Mouse (Mus musculus) limb, embryonic 10.5 days (tissue): ENCODE measurements around the gene Map3k14. TPM values are rescaled to one million over a fixed set of nuclear protein-coding genes. Genes with fewer than 3 reads are reported as not detected.

Experiments used
- DNase-seq: peaks from one replicate; pipeline ENCODE4 v3.0.0-alpha.2; 2017; ENCODE audit warnings: low spot score
- H3K27ac ChIP-seq: fragments of 300-500 bp; sonication (generic); 2 replicates; pipeline ENCODE4 v1.5.1; 2016; ENCODE audit warnings: mild to moderate bottlenecking
- H3K27me3 ChIP-seq: fragments of 300-500 bp; sonication (generic); 2 replicates; pipeline ENCODE4 v1.6.1; 2016; ENCODE audit warnings: low read depth, mild to moderate bottlenecking; ENCODE audit not compliant: poor library complexity, severe bottlenecking
- H3K36me3 ChIP-seq: fragments of 300-500 bp; sonication (generic); 2 replicates; pipeline ENCODE4 v1.6.1; 2016; ENCODE audit warnings: mild to moderate bottlenecking, moderate library complexity
- H3K4me1 ChIP-seq: fragments of 300-500 bp; sonication (generic); 2 replicates; pipeline ENCODE4 v1.6.1; 2016
- H3K4me3 ChIP-seq: fragments of 300-500 bp; sonication (generic); 2 replicates; pipeline ENCODE4 v1.5.1; 2016; ENCODE audit warnings: mild to moderate bottlenecking, moderate library complexity
- H3K9me3 ChIP-seq: fragments of 300-500 bp; sonication (generic); replicated peaks from 2 replicates; pipeline ENCODE4 v1.6.1; 2016; ENCODE audit warnings: mild to moderate bottlenecking
- WGBS: fragments of 180-500 bp; shearing (Covaris S2); methylation state at CpG from one replicate; pipeline ENCODE4 v1.1.7; 2016; 5-methylcytosine and 5-hydroxymethylcytosine counted together
- polyA plus RNA-seq: library from polyadenylated mRNA; unstranded; fragments of >200 nt; fragmentation: Nextera tagmentation; extraction: Ambion mirVana; gene quantifications from 2 replicates; pipeline ENCODE4 v1.2.1, GENCODE M21; 2016

Gene Map3k14
- 2.8 TPM in 2 replicates for polyA plus RNA-seq

DNA sequence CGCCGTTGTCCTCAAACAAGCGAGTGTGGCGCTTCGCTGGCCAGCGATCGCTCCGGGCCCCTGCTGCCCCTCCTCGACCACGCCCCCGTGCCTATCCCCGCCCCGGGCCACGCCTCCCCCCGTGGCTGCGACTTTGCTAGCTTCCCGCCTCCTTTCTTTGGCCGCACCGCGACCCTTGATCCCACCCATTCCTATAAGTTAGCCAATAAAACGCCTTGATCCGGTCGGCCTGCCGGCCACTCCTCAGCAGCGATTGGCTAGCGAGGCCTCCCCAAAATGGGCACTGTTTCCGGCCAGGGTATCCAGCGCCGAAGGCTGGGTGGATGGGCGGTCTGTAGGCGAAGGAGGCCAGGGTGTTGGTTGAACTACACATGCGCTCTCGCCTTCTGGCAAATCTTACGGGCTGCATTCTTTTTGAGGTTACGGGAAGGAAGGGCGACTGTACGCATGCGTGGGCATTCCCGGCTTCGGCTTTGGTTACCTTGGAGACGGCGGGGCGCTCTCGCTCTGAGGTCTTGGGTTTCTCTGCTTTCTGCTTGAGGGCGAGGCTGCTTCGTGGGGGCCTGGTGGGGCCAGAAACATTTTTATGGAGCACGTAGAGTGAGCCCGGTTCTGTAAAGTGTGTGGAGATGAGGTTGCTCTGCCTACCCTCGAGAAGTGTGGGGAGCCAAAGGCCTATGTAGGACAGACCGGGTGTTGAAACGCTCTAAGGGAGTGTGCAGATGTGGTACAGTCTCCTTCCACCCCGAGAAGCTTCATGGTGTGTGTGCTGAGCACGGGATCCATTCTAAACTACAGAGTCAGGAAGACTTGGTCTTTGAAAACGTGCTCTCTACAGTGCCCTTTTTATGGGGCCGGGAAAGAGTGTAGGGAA is at the start of gene Map3k14:
Gene Map3k14, minus strand, starts transcription at position 127 of the 874 bp plus-strand sequence.
- 2% methylated on average over 55 of the region's 55 CpGs for WGBS
- H3K27me3 ChIP-seq: no peaks in the 10 kb centered on the region
- H3K9me3 ChIP-seq: no peaks in the 10 kb centered on the region
- H3K4me1 ChIP-seq: peaks cover 45% of the 10 kb centered on the region
- no peaks in the 10 kb centered on the region for H3K36me3 ChIP-seq
- DNase-seq: peak; percentile 99
- H3K27ac ChIP-seq: peak within 1 kb of the TSS; percentile 90
- H3K4me3 ChIP-seq: peak within 1 kb of the TSS; percentile 82

DNA sequence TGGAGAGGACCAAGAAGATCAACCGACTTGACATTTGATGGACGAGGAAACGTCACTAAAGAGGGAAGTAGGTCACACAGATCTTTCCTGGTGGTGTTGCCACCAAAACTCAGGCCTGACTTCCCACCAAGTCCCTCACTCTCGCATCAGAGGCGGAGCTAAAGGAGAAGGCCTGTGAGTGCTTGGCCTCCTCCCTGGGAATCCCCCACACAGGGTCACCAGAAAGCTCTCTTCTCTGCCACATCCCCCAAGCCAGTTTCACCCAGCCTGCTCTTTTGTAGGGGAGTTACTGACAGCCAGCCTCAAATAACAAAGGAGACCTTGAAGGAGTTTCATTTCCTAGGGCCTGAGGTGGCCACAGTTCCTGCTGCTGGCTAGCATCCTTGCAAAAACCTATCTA is 48.1 kb upstream of the Map3k14 start:
- WGBS: 71% methylated on average over 5 of the region's 5 CpGs
- H3K4me1 ChIP-seq: peaks cover 24% of the 10 kb centered on the region
- no peak overlapping the region for H3K27ac ChIP-seq
- peaks cover 20% of the 10 kb centered on the region for H3K27me3 ChIP-seq
- H3K9me3 ChIP-seq: no peaks in the 10 kb centered on the region
- no peak overlapping the region for H3K4me3 ChIP-seq
- no peaks in the 10 kb centered on the region for H3K36me3 ChIP-seq
- DNase-seq: no peak

DNA sequence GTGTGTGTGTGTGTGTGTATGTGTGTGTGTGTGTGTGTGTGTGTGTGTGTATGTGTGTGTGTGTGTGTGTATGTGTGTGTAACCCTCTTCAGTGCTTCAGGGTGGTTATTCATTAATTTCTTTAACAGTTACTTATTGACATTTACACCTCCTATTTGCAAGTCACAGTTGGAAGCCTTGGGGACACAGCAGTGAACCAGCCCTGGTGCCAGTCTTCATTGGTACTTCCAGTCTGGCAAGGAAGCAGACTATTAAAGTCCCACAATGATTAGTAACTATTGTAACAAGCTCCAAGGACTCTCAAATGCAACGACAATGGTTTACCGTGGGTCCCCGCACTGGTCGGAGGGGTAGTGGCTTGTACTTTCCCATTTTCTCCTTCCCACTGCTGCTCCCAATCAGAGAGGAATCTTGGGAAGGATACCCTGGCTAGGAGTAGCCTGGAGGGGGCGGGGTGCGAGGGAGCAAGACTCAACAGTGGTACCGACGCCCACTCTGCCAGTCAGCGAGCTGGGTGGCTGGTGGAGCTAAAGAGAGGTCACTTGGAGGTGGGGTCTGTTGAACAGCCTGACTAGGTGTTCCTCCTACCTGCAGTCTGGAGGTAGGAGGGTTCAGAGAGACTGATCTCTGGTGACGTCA is 47.6 kb upstream of the Map3k14 start:
- Histone ChIP-seq H3K4me3 (no peak overlapping the region), H3K27ac (no peak overlapping the region), H3K4me1 (peaks cover 24% of the 10 kb centered on the region), H3K36me3 (no peaks in the 10 kb centered on the region), H3K9me3 (no peaks in the 10 kb centered on the region), H3K27me3 (peaks cover 19% of the 10 kb centered on the region)
- no peak for DNase-seq
- 77% methylated on average over 10 of the region's 10 CpGs for WGBS

DNA sequence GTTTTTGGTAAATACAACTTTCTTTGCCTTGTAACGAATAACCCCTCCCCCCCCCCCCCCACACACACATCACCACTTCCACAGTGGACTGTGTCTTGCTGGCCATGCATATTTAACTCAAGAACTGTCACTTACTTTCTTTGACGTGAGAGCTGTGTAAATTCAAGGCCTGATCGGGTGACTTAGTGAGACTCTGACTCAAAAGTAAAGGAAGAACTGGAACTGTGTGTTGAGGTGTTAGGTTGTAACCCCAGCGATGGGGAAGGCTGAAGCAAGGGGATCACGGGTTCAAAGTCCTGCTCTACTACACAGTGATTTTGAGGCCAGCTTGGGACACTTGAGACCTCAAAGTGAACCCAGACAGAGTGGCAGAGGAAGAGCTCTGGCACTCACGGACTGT is 46.3 kb upstream of the Map3k14 start:
- H3K4me1 ChIP-seq: peaks cover 24% of the 10 kb centered on the region
- H3K4me3 ChIP-seq: no peak overlapping the region
- WGBS: 81% methylated on average over 6 of the region's 6 CpGs
- no peak for DNase-seq
- H3K27ac ChIP-seq: peak overlapping the region; percentile 92; the same call in 1 of the 2 replicates
- H3K27me3 ChIP-seq: peaks cover 8% of the 10 kb centered on the region; the same call in 1 of the 2 replicates
- no peaks in the 10 kb centered on the region for H3K9me3 ChIP-seq
- H3K36me3 ChIP-seq: no peaks in the 10 kb centered on the region

DNA sequence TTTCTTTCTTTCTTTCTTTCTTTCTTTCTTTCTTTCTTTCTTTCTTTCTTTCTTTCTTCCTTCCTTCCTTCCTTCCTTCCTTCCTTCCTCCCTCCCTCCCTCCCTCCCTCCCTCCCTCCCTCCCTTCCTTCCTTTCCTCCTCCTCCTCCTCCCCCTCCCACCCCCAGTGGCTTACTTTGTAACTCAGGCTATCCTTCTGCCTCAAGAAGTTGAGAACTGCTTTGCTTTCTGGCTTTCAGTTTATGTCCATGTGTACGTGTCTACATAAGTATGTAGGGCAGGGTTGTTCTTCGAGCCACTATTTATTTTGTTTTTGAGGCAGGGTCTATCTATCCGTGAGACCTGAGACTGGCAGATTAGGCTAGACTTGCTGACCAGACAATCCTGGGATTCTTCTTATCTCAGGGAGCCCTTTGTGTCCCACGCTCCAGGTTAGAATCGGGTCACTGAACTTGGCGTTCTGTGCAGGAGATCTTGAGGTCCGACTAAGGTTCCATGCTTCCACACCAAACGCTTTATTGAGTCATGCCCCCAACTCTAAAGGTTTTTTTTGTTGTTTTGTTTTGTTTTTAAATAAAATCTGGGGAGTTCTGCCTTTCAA is 45.5 kb upstream of the Map3k14 start:
- Histone ChIP-seq H3K9me3 (no peaks in the 10 kb centered on the region), H3K27ac (peak overlapping the region; percentile 92), H3K27me3 (peaks cover 8% of the 10 kb centered on the region; the same call in 1 of the 2 replicates), H3K4me3 (peak overlapping the region; percentile 58; the same call in 1 of the 2 replicates), H3K4me1 (peaks cover 27% of the 10 kb centered on the region), H3K36me3 (no peaks in the 10 kb centered on the region)
- no peak for DNase-seq
- 70% methylated on average over 8 of the region's 8 CpGs for whole genome bisulfite sequencing

DNA sequence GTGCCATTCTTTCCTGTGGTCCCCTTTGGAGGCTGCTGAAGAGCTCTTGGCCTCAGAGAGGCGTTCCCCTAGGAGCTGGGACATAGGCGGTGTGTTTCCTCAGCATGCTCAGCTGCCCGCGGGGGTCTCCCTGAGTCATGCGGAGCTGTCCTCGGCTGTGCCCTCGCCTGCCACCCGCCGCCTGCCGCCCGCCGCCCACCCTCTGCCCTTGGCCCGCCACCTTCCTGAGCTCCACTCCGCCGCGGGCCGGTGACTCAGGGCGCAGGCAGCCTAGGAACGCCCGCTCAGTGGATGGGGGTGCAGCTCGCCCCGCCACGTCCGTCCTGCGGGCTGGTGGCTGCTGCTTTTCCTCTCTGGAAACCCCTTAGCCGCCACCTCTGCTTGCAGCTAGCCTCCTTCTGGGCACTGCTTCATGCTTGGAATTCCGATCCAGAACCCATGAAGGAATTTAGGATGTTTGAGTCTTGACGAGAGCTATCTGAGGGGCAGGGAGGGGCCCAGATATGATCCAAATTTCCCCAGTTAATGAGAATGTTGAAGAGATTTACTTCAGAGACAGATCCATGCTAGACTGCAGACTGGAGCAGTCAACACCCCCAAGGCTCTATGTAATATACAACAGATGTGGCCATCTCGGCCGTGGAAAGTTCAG is 44.8 kb upstream of the Map3k14 start:
- H3K4me1 ChIP-seq: peaks cover 29% of the 10 kb centered on the region
- H3K36me3 ChIP-seq: no peaks in the 10 kb centered on the region
- H3K4me3 ChIP-seq: peak overlapping the region; percentile 58
- WGBS: 3% methylated on average over 30 of the region's 30 CpGs
- peaks cover 8% of the 10 kb centered on the region; the same call in 1 of the 2 replicates for H3K27me3 ChIP-seq
- DNase-seq: peak; percentile 79
- peak overlapping the region; percentile 92 for H3K27ac ChIP-seq
- no peaks in the 10 kb centered on the region for H3K9me3 ChIP-seq

DNA sequence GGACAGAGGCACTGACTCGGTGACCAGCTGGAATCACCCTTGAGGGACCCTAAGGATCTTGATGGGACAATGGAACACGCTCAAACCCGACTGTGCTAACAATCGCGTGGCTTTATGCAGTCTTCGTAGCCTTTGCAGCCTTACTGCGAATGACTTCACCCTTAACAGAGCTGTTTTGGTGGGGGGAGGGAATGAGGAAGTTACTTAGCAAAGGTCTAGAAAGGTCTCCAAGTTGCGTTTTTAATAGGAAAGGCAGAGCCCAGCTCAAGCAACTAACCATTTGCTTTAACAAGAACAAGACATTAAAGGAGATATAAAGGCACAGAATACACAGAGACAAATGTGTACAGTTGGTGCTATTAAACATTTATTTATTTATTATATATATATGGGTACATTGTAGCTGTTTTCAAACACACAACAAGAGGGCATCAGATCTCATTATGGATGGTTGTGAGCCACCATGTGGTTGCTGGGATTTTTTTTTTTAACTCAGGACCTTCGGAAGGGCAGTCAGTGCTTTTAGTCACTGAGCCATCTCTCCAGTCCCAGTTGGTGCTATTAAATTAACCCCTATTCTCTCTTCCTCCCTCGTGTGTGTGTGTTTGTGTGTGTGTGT is 42.8 kb upstream of the Map3k14 start:
- H3K4me3 ChIP-seq: no peak overlapping the region
- no peaks in the 10 kb centered on the region for H3K9me3 ChIP-seq
- H3K36me3 ChIP-seq: no peaks in the 10 kb centered on the region
- WGBS: 86% methylated on average over 10 of the region's 10 CpGs
- no peak overlapping the region for H3K27ac ChIP-seq
- DNase-seq: no peak
- peaks cover 13% of the 10 kb centered on the region; the same call in 1 of the 2 replicates for H3K27me3 ChIP-seq
- peaks cover 38% of the 10 kb centered on the region for H3K4me1 ChIP-seq

DNA sequence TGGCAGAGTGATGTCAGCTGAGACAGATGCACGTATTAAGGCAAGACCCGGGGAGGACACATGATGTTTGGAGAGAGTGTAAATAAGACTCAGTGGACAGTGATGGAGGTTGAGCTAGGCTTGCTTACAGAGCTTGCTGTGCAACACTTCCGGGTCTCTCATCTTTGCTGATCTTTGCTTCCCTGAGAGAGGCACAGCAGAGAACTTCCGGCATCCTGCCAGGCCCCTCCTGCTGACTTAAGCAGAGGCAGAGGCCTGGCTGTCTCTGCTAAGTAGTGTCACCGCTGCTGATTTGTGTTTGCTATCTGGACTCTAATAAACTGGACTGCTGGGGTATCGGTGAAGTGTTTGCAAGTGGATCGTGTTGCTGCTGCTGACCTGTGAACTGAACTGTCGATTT is 40.6 kb upstream of the Map3k14 start:
- DNase-seq: no peak
- WGBS: 68% methylated on average over 8 of the region's 8 CpGs
- H3K4me1 ChIP-seq: peaks cover 31% of the 10 kb centered on the region

DNA sequence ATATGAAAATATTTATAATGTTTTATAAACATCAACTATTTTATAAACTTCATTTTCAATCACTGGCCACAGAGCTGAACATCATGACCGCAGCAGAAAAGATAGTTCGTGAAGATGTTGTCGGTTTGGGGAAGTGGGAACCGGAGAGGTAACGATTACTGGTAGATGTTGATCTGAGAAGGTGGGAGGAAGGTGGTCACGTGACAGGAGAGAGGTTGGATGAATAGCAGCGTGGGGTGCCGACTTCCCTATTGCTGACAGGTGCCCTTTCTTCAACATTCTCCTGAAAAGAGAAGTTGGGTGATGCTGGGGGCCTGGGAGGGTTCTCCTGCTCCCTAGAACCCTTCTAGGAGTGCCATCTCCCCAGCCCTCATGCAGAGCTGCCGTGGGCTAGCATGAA is 37.3 kb upstream of the Map3k14 start:
- 88% methylated on average over 9 of the region's 9 CpGs for WGBS
- H3K4me1 ChIP-seq: peaks cover 14% of the 10 kb centered on the region
- 0 out of 2 replicates have a peak, but pooled peaks cover 7% of the 10 kb centered on the region for H3K27me3 ChIP-seq
- H3K9me3 ChIP-seq: no peaks in the 10 kb centered on the region
- H3K4me3 ChIP-seq: no peak overlapping the region
- no peak for DNase-seq
- H3K36me3 ChIP-seq: no peaks in the 10 kb centered on the region
- H3K27ac ChIP-seq: no peak overlapping the region

More for the DNA sequence above, 40.6 kb upstream of the Map3k14 start:
- Histone ChIP-seq H3K9me3 (no peaks in the 10 kb centered on the region), H3K27me3 (peaks cover 15% of the 10 kb centered on the region; the same call in 1 of the 2 replicates), H3K27ac (no peak overlapping the region), H3K4me3 (no peak overlapping the region), H3K36me3 (no peaks in the 10 kb centered on the region)

DNA sequence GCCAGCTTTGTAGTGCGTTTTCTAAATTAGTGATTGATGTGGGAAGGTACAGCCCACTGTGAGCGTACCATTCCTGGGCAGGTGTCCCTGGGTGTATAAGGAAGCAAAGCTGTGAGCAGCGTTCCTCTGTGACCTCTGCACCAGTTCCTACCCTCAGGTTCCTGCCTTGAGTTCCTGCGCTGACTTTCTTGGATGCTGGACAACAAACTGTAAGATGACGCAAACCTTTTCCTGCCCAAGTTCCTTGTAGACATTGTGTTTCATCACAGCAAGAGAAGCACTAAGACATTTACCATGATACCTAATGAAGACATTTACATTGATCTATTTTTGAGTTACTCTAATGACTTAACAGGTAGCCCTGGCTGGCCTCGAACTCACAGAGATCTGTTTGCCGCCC is 27.5 kb upstream of the Map3k14 start:
- Histone ChIP-seq H3K9me3 (no peaks in the 10 kb centered on the region), H3K4me1 (peaks cover 22% of the 10 kb centered on the region), H3K36me3 (no peaks in the 10 kb centered on the region), H3K4me3 (no peak overlapping the region), H3K27ac (no peak overlapping the region), H3K27me3 (0 out of 2 replicates have a peak, but pooled peaks cover 4% of the 10 kb centered on the region)
- 87% methylated on average over 7 of the region's 7 CpGs for WGBS
- DNase-seq: no peak

DNA sequence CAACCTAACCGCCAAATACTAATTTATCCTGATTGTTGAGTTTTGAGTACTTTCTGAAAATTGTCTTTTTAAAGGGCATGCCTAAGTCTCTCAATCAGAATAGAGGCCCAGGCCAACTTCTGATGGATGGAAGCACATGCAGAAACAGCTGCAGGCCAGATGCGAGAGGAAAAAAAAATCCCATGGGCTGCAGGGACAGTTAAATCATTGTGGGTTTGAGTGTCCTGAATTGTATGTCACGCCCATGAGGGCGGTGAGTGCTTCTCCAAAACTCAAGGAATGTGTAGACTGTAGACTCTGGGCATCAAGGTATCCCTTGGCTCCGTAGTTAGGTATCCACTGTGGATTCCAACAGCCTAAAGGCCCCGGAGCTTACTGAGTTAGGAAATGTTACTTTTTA is 26.8 kb upstream of the Map3k14 start:
- no peaks in the 10 kb centered on the region for H3K9me3 ChIP-seq
- WGBS: 70% methylated on average over 6 of the region's 6 CpGs
- DNase-seq: peak; percentile 58
- peaks cover 26% of the 10 kb centered on the region for H3K4me1 ChIP-seq
- no peaks in the 10 kb centered on the region for H3K36me3 ChIP-seq
- H3K27me3 ChIP-seq: 0 out of 2 replicates have a peak, but pooled peaks cover 4% of the 10 kb centered on the region
- no peak overlapping the region for H3K4me3 ChIP-seq
- no peak overlapping the region for H3K27ac ChIP-seq

DNA sequence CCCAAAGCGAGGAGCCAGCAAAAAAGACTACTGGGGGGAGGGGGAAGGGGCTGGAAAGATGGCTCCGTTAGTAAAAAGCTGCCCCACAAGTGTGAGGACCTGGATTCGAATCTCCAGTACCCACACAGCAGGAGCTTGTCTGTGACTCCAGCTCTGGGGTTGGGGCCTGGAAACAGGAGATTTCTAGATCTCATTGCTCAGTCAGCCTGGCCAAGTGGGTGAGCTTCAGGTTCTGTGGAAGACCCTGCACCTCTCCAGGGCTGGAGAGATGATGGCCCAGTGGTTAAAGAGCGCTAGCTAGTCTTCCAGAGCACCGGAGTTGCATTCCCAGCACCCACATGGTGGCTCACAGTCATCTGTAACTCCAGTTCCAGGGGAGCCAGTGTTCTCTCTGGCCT is 25.6 kb upstream of the Map3k14 start:
- DNase-seq: no peak
- Histone ChIP-seq H3K27ac (no peak overlapping the region), H3K9me3 (no peaks in the 10 kb centered on the region), H3K27me3 (0 out of 2 replicates have a peak, but pooled peaks cover 4% of the 10 kb centered on the region), H3K36me3 (no peaks in the 10 kb centered on the region), H3K4me3 (no peak overlapping the region), H3K4me1 (peaks cover 37% of the 10 kb centered on the region)
- WGBS: 81% methylated on average over 5 of the region's 5 CpGs
